Mouse (Mus musculus) embryonic fibroblast, embryonic 13.5 days (primary cell): Measurements from ENCODE around the gene E130218I03Rik. TPM values are rescaled to one million over a fixed set of nuclear protein-coding genes. Genes with fewer than 3 reads are reported as not detected.
A peak's percentile ranks its signal among the peaks of the same experiment; 100 is the strongest.
"Not testable (repeated sequence)": the region's sequence is repeated elsewhere in the genome, so short reads cannot be mapped to it uniquely, and the experiment has no call there.

Experiments used
- H3K27ac ChIP-seq: 2 replicates; pipeline ENCODE4 v1.5.1; 2012; ENCODE audit warnings: low read length, control low read depth, inconsistent platforms; ENCODE audit not compliant: insufficient read depth
- H3K4me1 ChIP-seq: 2 replicates; pipeline ENCODE4 v1.6.1; 2011; ENCODE audit warnings: low read length; ENCODE audit not compliant: control insufficient read depth, insufficient read depth
- H3K4me3 ChIP-seq: 2 replicates; pipeline ENCODE4 v1.5.1; 2011; ENCODE audit warnings: mild to moderate bottlenecking, control low read depth, low read length; ENCODE audit not compliant: insufficient read depth
- CTCF ChIP-seq: IDR thresholded peaks from 2 replicates; pipeline ENCODE4 v1.5.1; 2011; ENCODE audit warnings: mild to moderate bottlenecking, control low read depth, low read length, moderate library complexity, borderline replicate concordance; ENCODE audit not compliant: insufficient read depth
- POLR2A ChIP-seq: IDR thresholded peaks from 2 replicates; pipeline ENCODE4 v1.6.1; 2011; ENCODE audit warnings: low read depth, mild to moderate bottlenecking, control low read depth, low read length, moderate library complexity
- polyA plus RNA-seq: library from polyadenylated mRNA; stranded (reverse); fragments of >200 nt; gene quantifications from 2 replicates; pipeline ENCODE4 v1.2.4, GENCODE M21; 2011; ENCODE audit warnings: low read depth; ENCODE audit not compliant: missing spikeins, insufficient read length

Gene E130218I03Rik
- polyA plus RNA-seq, 1 experiment = not detected

DNA sequence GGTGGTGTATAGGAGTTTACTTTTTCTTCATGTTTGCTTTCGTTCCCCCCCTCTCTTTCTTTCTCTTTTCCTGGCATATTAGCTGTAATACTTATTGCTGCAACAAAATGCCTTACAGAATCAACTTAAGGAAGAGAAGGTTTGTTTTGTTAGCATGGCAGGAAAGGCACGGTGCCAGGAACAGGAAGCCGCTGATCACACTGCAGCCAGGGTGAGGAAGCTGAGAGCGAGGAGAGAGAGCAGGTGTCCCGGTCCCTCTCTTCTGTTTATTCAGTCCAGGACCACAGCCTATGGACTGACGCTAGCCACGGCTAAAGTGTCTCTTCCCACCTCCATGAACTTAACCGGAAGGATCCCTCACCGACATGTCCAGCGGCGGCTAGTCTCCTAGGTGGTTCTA lies 14.9 kb downstream of the E130218I03Rik start:
- Histone ChIP-seq H3K4me1 (no peaks in the 10 kb centered on the region), H3K27ac (no peak overlapping the region)

DNA sequence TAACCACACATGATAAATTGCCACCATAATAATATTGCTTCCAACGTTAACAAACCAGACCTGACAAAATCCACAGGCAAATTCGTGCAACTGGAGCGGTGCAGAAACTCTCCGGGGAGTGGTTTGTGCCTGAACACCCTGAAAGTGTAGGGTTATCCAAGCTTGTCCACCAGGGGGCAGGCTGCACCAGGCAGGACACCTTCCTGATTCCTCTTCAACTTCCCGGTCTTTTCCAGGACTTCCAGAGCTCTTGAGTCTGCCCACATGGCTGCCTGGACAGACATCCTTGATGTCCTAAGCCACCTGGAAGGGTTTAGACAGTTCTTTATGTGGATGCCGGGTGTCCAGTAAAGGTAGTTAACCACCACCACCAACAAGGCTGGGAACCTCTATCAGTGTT lies 19.7 kb downstream of the E130218I03Rik start:
- H3K4me3 ChIP-seq = no peak overlapping the region
- peak; percentile 80; the same call in 1 of the 2 replicates for TF ChIP-seq CTCF
- no peak for TF ChIP-seq POLR2A

More for the DNA sequence above, 14.9 kb downstream of the E130218I03Rik start:
- no peak overlapping the region for H3K4me3 ChIP-seq
- TF ChIP-seq POLR2A (no peak), CTCF (no peak)

DNA sequence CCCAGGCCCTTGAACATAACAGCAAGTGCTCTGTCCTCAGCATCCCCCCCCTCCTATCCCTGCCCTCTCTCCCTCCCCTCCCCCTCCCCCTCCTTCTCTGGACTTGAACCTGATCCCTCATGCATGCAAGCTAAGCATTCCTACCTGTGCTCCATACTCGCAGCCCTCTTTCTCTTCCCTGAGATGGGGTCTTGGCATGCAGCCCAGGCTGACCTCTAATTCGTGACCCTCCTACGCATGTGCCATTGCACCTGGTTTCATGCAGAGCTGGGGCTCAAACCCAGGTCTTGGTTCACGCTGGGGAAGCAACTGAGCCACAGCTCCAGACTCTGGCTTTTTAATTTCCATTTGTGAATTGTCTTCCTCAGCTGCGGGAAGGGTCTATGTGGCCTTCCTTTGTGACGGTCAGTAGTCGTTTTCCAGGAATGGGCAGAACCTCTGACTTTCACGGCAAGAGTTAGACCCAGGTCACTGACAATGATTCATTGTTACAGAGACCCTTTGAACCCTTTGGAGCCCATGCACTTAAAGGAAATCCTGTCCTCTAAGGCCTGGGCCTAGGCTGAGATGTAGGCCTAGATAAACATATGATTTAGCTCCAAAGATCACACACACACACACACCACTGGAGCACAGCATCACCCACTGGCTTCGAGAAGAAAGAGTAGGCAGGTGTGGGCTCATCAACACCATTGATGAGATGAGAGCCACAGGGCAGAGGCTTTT lies 22.6 kb downstream of the E130218I03Rik start:
- TF ChIP-seq CTCF (no peak), POLR2A (no peak)
- Histone ChIP-seq H3K4me3 (no peak overlapping the region), H3K27ac (no peak overlapping the region), H3K4me1 (no peaks in the 10 kb centered on the region)

More for the DNA sequence above, 19.7 kb downstream of the E130218I03Rik start:
- Histone ChIP-seq H3K4me1 (no peaks in the 10 kb centered on the region), H3K27ac (no peak overlapping the region)

DNA sequence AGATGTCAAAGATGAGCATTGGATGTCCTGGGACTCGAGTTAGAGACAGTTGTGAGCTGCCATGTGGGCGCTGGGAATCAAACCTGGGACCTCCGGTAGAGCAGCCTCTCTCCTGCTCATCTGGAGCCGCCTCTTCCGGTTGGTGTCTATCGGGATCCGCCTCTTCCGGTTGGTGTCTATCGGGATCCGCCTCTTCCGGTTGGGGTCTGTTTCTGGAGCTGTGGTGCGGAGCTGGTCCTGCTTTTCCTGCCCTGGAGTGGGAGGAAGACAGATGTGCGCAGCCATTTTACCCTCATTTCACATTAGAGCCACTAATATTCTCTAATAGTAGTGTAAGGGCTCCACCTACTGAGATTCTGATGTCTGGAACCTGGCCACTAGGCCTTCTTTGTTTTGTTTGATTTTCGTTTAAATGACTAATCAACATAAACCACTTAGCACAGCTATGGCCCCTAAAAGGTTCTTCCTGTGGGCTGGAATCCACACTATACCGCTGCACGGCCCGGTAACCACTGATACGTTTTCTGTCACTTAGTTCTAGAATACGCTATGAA lies 24.7 kb downstream of the E130218I03Rik start:
- TF ChIP-seq CTCF (no peak), POLR2A (no peak)
- H3K27ac ChIP-seq = no peak overlapping the region
- H3K4me3 ChIP-seq = no peak overlapping the region
- H3K4me1 ChIP-seq = no peaks in the 10 kb centered on the region

DNA sequence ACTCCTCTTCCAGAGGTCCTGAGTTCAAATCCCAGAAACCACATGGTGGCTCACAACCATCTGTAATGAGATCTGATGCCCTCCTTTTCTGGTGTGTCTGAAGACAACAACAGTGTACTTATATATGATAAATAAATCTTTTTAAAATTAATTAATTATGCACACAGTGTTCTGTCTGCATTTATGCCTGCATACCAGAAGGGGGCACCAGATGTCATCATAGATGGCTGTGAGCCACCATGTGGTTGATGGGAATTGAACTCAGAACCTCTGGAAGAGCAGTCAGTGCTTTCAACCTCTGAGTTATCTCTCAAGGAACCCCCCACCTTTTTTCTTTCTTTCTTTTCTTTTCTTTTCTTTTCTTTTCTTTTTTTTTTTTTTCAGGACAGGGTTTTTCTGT lies 26.2 kb downstream of the E130218I03Rik start:
- not testable (repeated sequence) for H3K27ac ChIP-seq, H3K4me3 ChIP-seq, H3K4me1 ChIP-seq

DNA sequence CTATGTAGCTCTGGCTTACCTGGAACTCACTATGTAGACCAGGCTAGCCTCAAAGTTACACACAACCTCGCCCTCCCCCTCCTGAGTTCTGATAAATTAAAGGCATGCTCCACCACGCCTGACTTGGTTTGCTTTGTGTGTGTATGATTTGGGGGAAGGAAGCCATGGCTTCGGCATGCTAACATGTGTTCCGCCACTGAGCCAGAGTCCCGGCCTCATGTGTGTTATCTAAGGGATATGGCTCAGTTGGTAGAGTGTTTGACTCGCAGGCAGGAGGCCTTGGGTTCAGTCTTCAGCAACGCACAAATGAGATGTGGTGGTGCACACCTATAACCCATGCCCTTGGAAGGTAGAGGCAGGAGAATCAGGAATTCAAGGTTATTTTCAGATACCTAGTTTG lies 28.5 kb downstream of the E130218I03Rik start:
- Histone ChIP-seq H3K27ac (no peak overlapping the region), H3K4me1 (no peaks in the 10 kb centered on the region), H3K4me3 (no peak overlapping the region)
- TF ChIP-seq CTCF (no peak), POLR2A (no peak)

DNA sequence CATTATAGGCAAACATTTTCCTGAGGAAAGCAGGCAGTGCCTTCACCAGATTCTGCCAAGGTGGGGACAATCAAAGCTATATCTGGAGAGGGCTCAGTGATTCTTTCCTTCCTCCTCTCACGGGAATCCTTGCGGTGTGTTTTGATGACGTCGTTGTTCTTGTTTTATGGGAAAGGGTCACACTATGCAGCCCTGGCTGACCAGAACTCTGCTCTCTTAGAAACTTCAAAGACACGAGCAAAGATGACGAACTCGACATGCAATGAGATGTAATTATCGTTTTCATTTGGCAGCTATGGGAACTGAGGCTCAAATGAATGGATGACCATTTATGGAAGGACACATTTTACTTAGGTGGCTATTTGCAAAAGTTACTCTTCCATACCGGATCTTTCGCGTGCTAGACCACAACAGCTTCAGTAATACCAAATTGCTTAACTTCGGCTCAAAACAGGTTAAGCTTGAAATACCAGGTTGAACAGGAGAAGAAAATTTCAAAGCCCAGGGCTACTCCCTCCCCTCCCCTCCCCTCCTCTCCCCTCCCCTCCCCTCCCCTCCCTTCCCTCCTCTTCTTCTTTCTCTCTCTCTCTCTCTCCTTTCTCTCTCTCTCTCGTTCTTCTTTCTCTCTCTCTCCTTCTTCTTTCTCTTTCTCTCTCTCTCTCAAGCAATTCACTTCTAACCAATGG lies 29.4 kb downstream of the E130218I03Rik start:
- Histone ChIP-seq H3K4me1 (no peaks in the 10 kb centered on the region), H3K4me3 (no peak overlapping the region), H3K27ac (no peak overlapping the region)
- TF ChIP-seq CTCF (no peak), POLR2A (no peak)

DNA sequence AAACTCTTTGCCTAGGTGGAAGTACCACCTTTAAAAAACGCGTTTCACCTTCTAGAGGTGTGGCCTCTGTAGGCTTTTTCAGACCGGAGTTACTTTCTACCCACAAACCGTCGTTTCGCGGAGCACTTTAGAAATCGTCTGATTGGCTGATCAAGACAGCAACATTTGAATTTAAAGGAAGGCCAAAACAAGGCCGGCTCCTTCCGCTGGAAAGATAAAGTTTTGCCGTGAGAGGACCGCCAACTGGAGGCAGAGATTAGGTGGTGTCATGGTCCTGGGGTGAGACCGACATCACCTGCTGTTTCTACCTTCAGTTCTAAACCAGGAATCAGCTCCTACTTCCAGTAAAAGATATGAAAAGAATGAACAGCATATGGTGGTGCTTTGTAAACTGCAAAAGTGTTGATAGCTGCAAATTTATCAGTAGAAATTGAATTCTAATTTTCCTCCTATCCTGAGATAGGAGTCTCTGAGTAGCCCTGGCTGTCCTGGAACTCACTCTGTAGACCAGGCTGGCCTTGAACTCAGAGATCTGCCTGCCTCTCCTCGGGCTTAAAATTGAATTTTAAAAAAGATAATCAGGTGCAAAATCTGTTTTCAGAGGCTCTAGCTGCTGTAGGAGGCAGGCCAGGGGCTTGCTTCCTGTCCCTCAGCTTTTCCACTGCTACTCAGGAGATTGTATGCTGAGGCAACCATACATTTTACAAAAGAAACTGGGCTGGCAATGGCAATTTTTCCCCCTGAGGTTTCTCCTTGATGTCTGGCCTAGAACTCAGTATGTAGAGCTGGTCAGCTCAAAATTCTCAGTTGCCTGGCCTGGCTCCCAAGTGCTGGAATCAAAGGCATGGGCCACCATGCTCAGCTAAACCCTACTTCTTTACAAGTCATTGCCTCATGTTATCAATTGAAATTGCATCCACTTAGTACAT lies 30.2 kb downstream of the E130218I03Rik start:
- no peak overlapping the region for H3K27ac ChIP-seq
- no peaks in the 10 kb centered on the region for H3K4me1 ChIP-seq
- no peak for TF ChIP-seq POLR2A
- no peak for TF ChIP-seq CTCF
- H3K4me3 ChIP-seq = no peak overlapping the region

DNA sequence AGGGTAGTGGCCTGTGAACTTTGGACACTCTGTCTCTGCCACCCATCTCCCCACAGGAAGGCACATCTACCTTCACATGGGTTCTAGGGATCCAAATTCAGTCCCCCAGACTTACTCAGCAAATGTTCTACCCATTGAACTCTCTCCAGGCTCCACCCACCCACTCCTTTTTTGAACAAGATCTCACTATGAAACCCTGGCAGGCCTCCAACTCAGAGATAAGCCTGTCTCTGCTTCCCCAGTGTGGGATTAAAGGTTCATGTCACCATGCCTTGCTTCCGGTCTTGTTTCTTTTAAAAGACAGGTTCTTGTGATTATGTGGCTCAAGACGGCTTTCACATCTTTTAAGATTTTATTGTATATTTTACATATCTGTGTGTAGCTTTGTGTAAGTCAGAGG lies 41.5 kb downstream of the E130218I03Rik start:
- Histone ChIP-seq H3K27ac (no peak overlapping the region), H3K4me3 (no peak overlapping the region), H3K4me1 (peaks cover 2% of the 10 kb centered on the region; the same call in 1 of the 2 replicates)
- TF ChIP-seq POLR2A (no peak), CTCF (no peak)
